Mouse (Mus musculus): ENCODE measurements at regions not wholly inside any gene's neighbourhood (a gene's known extent, or its start where the extent isn't known, plus 50 kb on each side); places are given as distances from the start of the nearest gene placed in this dataset.
A peak's percentile ranks its signal among the peaks of the same experiment; 100 is the strongest.

GRCm38 (mm10) chr1:155472112-155472955 is 55.1 kb upstream of the Xpr1 start:
- TF ChIP-seq CTCF (IDR thresholded peaks at IDR 0.05), result no peak
- no peak overlapping the region for H3K27ac ChIP-seq
- DNase-seq, result no peak
- intact Hi-C loops (cut with DNase I), result no loop called here
- no peak overlapping the region for H3K4me3 ChIP-seq

DNA sequence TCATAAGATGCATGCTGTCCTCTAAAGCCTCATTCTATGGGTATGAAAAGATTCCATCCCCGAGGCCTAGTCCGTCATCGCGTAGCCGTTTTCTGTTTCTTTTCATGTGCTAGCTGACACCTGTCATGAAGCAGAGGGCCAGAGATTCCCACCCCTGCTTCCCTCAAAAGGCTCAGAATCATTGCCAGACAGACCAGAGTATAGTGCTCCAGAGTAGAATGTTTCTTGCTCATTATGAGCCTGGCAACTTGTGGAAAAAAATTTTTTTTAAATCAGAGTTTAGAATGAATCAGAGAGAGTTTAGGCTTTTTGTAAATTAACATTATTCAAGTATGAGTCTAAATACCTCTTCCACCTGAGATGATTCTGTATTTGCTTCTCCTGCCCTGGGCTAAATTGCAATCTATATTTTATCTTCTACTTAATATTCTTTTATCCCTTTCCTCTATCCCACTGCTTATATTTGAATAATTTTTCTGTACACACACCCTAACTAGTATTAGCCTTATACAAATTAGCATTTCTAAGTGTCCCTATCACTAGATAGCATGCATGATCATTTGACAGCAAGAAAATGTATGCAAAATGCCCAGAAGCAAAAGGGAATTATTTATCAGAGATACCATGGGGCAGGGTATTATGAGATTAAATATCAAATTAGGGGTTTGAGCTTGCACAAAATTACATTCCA is 55.9 kb upstream of the Xpr1 start:
- DNase-seq, result no peak
- intact Hi-C loops (cut with DNase I), result no loop called here
- Histone ChIP-seq H3K27ac (no peak overlapping the region), H3K4me3 (no peak overlapping the region)
- no peak for TF ChIP-seq CTCF (IDR thresholded peaks at IDR 0.05)

- intact Hi-C loops (cut with DNase I), result no loop called here
- TF ChIP-seq CTCF (IDR thresholded peaks at IDR 0.05), result no peak
- no peak for DNase-seq
- Histone ChIP-seq H3K4me3 (no peak overlapping the region), H3K27ac (no peak overlapping the region)
Observed at GRCm38 (mm10) chr1:155474973-155475372, 57.8 kb upstream of the Xpr1 start.

- Histone ChIP-seq H3K27ac (no peak overlapping the region), H3K4me3 (no peak overlapping the region)
- no peak for TF ChIP-seq CTCF (IDR thresholded peaks at IDR 0.05)
- intact Hi-C loops (cut with DNase I), result no loop called here
- DNase-seq, result no peak
Observed at GRCm38 (mm10) chr1:155476237-155476636, 59.0 kb upstream of the Xpr1 start.

DNA sequence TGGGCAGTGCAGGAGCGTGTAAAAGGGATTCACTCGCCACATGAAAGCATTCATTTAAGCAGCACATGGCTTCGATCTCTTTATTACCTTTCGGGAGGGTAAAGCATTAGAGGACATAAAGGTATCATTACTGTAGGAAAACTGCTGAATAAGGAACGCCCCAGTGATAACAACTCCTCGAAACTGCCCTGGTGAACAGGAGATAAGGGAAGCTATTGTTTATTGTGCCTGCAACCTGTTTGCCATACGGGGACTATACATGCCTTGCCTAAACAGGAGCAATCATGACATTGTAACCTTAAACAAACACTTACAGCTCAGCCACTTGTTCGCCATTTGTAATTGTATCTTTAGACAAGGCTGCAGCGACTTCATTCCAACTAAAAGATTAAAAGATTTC is 64.9 kb upstream of the Xpr1 start:
- intact Hi-C loops (cut with DNase I), result no loop called here
- H3K4me3 ChIP-seq, result no peak overlapping the region
- H3K27ac ChIP-seq, result no peak overlapping the region
- TF ChIP-seq CTCF (IDR thresholded peaks at IDR 0.05), result no peak
- no peak for DNase-seq

DNA sequence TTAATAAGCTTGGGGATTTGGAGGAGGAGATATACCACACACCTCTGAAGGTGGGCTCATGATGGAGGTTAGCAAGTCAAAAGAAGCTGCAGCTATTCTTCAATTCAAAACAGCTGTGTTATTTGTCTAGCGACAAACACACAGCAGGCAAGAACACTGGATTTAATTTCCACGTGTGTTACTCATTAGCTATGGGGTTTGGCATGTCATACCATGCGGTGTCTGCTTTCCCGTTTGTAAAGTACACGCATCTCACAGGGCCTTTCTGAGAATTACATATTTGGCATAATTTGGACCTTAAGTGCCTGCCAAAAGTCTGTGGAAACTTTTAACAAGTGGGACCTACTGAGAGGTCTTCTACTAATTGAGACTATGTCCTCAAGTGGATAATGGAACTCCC is 65.5 kb upstream of the Xpr1 start:
- intact Hi-C loops (cut with DNase I), result no loop called here
- H3K27ac ChIP-seq, result no peak overlapping the region
- no peak for DNase-seq

DNA sequence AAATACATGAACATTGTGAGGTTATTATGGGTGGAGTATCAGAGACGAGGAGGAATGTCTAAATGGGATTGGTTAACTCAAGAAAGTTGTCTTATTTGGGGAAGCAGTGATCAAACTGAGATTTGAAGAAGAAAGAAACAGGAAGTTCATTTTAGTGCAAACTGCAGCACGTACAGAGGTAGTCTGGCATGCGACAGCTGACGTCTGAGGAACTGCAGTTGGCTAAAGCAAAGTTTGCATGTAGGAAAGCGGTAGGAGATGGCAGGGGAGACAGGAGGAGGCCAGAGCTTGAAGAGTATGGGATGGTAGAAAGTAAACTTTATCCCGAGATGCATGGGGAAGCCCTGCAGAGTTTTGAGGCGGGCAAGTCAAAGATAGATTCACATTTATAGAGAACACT is 66.5 kb upstream of the Xpr1 start:
- Histone ChIP-seq H3K4me3 (no peak overlapping the region), H3K27ac (no peak overlapping the region)
- TF ChIP-seq CTCF (IDR thresholded peaks at IDR 0.05), result no peak
- DNase-seq, result no peak
- intact Hi-C loops (cut with DNase I), result no loop called here

More for the DNA sequence above, 65.5 kb upstream of the Xpr1 start:
- H3K4me3 ChIP-seq, result no peak overlapping the region
- no peak for TF ChIP-seq CTCF (IDR thresholded peaks at IDR 0.05)

DNA sequence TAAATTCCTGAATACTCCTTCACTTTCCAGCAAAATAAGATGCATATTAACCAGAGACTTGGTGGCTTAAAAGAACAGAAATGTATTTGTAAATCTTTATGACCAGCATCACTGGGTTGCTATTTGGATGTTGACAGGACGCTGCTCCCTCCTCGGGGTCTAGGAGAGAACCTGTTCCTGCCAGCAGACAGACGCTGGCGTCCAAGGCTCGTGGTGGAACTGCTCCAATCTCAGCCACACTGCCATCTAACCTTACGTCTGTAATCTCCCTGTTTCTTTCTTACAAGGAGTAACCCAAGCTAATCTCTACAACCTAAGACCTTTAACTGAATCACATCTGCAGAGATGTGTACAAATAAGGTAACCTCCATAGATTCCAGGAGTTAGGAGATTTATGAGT is 70.1 kb upstream of the Acbd6 start:
- Histone ChIP-seq H3K27ac (no peak overlapping the region), H3K4me3 (no peak overlapping the region)
- no peak for TF ChIP-seq CTCF (IDR thresholded peaks at IDR 0.05)
- intact Hi-C loops (cut with DNase I), result no loop called here
- no peak for DNase-seq

DNA sequence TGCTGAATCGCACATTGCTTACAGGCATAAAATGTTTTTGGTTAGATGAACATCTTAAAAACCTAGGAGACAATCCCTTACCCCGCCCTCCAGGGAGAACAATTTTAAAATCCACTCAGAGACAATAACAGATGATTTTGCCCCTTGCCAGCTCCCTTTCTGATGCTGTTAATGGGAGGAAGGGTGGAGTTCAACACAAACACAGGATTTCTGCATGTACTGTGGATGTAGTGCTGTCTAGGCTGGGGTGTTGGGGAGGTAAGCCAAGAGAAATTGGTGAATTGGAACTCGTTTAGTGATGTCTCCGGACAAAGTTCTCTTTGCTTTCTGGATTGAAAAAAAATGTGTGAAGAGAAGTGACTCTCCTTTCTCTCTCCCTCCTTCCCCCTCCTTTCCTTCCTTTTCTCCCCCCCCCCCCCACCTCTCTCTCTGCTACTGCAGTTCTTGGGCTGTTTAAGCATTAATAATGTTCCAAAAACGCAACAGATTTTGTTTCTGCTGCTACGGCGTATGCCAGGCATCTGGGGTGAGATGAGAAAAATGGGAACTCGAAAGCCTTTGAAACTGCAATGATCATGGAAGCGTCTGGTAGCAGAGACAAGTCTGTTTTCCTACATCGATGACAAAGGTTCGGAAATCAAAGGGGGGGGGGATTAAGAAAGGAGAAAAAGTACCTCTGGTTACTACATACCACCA is 68.8 kb upstream of the Acbd6 start:
- no peak for TF ChIP-seq CTCF (IDR thresholded peaks at IDR 0.05)
- peak overlapping the region; percentile 48 for H3K4me3 ChIP-seq
- DNase-seq, result no peak
- intact Hi-C loops (cut with DNase I), result no loop called here
- H3K27ac ChIP-seq, result peak overlapping the region; percentile 53

DNA sequence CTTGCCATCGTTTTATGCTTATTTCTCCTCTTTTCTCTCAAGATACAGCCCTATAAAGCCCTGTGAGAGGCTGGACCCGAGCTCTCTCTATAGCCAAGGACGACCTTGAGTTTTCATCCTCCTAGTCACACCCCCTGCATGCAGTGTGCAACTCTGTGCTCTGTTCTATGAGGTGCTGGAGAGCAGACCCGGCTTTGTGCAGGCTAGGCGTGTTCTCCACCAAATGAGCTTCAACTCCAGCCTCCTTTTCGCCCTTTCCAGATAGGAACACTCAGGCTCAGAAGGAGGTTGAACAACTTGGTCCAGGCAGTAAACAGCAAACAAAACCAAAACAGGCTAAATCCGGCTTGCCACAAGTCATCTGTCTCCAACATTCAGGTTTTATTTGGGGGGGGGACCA is 67.8 kb upstream of the Acbd6 start:
- intact Hi-C loops (cut with DNase I), result no loop called here
- DNase-seq, result no peak
- TF ChIP-seq CTCF (IDR thresholded peaks at IDR 0.05), result no peak
- H3K27ac ChIP-seq, result peak overlapping the region; percentile 21; the same call in 1 of the 2 replicates
- no peak overlapping the region for H3K4me3 ChIP-seq

DNA sequence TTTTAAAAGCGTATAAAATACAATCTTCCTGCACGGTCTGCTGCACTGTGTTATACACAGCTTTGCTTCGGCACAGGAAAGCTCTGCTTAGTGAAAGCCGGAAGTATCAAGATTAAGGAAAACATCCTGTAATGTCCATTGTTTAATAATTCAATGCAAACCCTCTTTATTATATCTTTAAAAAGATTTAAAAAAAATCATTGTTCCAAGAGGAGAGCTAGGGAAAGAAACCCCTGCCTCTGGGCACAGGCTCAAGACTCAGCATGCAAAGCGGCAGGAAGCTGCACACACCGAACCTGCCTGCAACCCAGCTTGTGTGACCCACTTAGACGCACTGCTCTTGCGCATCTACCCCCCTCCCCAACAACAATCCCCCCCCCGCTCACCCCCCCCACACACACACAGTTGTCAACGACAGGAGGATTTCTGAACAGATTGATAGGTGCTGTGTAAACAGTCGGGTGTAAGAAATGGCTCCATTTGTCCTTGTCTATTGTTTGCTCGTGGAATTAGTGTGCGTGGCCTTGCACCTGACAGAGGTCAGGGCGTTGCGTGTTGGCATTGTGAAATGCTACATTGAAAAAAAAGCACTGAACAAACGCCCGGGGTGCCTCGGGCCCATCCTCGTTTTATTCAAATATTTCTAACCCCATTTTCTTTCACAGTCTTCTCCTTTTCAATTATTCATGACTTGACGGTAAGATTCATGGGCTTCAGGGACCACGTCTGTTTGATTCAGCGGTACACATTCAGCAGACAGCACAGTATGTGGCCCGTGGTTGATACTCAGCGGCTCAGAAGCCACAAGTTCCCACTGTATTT is 66.5 kb upstream of the Acbd6 start:
- Histone ChIP-seq H3K27ac (peak overlapping the region; percentile 58), H3K4me3 (peak overlapping the region; percentile 21)
- no peak for DNase-seq
- intact Hi-C loops (cut with DNase I), result no loop called here
- no peak for TF ChIP-seq CTCF (IDR thresholded peaks at IDR 0.05)

GRCm38 (mm10) chr1:155493333-155493732 is 64.6 kb upstream of the Acbd6 start:
- DNase-seq, result no peak
- H3K27ac ChIP-seq, result peak overlapping the region; percentile 21
- TF ChIP-seq CTCF (IDR thresholded peaks at IDR 0.05), result no peak
- no peak overlapping the region for H3K4me3 ChIP-seq
- intact Hi-C loops (cut with DNase I), result no loop called here
